Mouse (Mus musculus): ENCODE measurements around the gene Slc29a3.

GRCm38 (mm10) chr10:60716449-60716848 is 36.1 kb downstream of the Slc29a3 start:
- TF ChIP-seq GATA1 (IDR thresholded peaks at IDR 0.05; ENCODE audit: borderline replicate concordance, low read length) (no peak), FLI1 (IDR thresholded peaks at IDR 0.05; ENCODE audit: low read length) (no peak)

Measured in megakaryocyte, embryonic 14.5 days (primary cell).